Mouse (Mus musculus): ENCODE data around the gene Cyp46a1. TPM values are rescaled to one million over a fixed set of nuclear protein-coding genes. Genes with fewer than 3 reads are reported as not detected.

Gene Cyp46a1
- total RNA-seq (2014; rRNA removed) (36.3 and 39.8 TPM in 2 replicates), polyA plus RNA-seq (2015; fragmentation: Nextera tagmentation; extraction: Ambion mirVana) (46.2 and 49.7 TPM in 2 replicates)

GRCm38 (mm10) chr12:108333895-108334445, at the start of gene Cyp46a1:
TSS of gene Cyp46a1 (plus strand) at chr12:108334381.
- peak within 1 kb of the TSS; percentile 69 for H3K9ac ChIP-seq (replicated peaks; ENCODE audit: low read length)
- peaks cover 6% of the 10 kb centered on the region for H3K4me1 ChIP-seq (ENCODE audit: insufficient read depth, low read length)
- H3K36me3 ChIP-seq (ENCODE audit: insufficient read depth, low read length): no peaks in the 10 kb centered on the region

GRCm38 (mm10) chr12:108284455-108285224, 49.5 kb upstream of the Cyp46a1 start:
- 43% methylated on average over 13 of the region's 14 CpGs for WGBS
- Histone ChIP-seq H3K4me3 (ENCODE audit: low read length) (no peak overlapping the region), H3K27me3 (ENCODE audit: insufficient read depth, low read length) (no peaks in the 10 kb centered on the region), H3K9me3 (ENCODE audit: low read length) (no peaks in the 10 kb centered on the region), H3K4me1 (ENCODE audit: insufficient read depth, low read length) (no peaks in the 10 kb centered on the region), H3K9ac (replicated peaks; ENCODE audit: low read length) (no peak overlapping the region), H3K36me3 (ENCODE audit: insufficient read depth, low read length) (no peaks in the 10 kb centered on the region), H3K4me2 (ENCODE audit: low read depth, low read length) (peak overlapping the region; percentile 8; the same call in 1 of the 2 replicates), H3K27ac (no peak overlapping the region)
- no peak; the same call in 1 of the 2 replicates for TF ChIP-seq CTCF (IDR thresholded peaks at IDR 0.05; ENCODE audit: low read depth)
- DNase-seq (ENCODE audit: low spot score) (peak; percentile 49), ATAC-seq (peak; percentile 42)

More at GRCm38 (mm10) chr12:108333895-108334445, at the start of gene Cyp46a1:
- TF ChIP-seq CTCF (IDR thresholded peaks at IDR 0.05; ENCODE audit: low read depth): peak; percentile 48
- peak; percentile 97 for ATAC-seq
- 2% methylated on average over 44 of the region's 56 CpGs for whole genome bisulfite sequencing
- Histone ChIP-seq H3K27me3 (ENCODE audit: insufficient read depth, low read length) (peaks cover 2% of the 10 kb centered on the region; the same call in 1 of the 2 replicates), H3K9me3 (ENCODE audit: low read length) (no peaks in the 10 kb centered on the region), H3K4me3 (ENCODE audit: low read length) (peak within 1 kb of the TSS; percentile 76), H3K4me2 (ENCODE audit: low read depth, low read length) (peak within 1 kb of the TSS; percentile 96), H3K27ac (peak within 1 kb of the TSS; percentile 84)
- peak; percentile 100 for DNase-seq (ENCODE audit: low spot score)

GRCm38 (mm10) chr12:108285225-108286011, 48.8 kb upstream of the Cyp46a1 start:
- DNase-seq (ENCODE audit: low spot score): no peak
- Histone ChIP-seq H3K9me3 (ENCODE audit: low read length) (no peaks in the 10 kb centered on the region), H3K9ac (replicated peaks; ENCODE audit: low read length) (no peak overlapping the region), H3K27ac (no peak overlapping the region), H3K4me3 (ENCODE audit: low read length) (no peak overlapping the region), H3K27me3 (ENCODE audit: insufficient read depth, low read length) (no peaks in the 10 kb centered on the region), H3K4me1 (ENCODE audit: insufficient read depth, low read length) (no peaks in the 10 kb centered on the region), H3K4me2 (ENCODE audit: low read depth, low read length) (peak overlapping the region; percentile 8; the same call in 1 of the 2 replicates), H3K36me3 (ENCODE audit: insufficient read depth, low read length) (no peaks in the 10 kb centered on the region)
- 0 out of 2 replicates have a peak, but pooled peaks have one; percentile 9 for ATAC-seq
- 37% methylated on average over 11 of the region's 11 CpGs for WGBS
- TF ChIP-seq CTCF (IDR thresholded peaks at IDR 0.05; ENCODE audit: low read depth): no peak

DNA sequence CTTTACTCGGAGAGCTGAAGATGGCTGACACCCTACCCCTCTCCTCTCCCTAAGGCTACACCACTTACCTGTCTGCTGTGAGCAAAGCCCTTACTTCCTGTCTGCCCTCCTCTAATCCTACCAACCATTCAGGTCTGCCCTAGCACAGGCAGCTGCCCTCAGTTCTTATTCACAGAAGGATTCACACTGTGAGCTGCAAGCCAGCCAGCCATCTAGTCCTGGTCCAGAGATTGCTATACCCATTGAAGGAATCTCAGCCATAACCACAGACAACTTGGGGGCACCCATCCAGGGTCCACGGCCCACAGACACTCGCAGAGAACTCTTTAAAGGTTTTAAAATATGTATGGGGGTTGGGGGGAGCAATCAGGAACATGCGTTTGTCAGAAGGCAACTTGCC, 47.8 kb upstream of the Cyp46a1 start:
- H3K9ac ChIP-seq (replicated peaks; ENCODE audit: low read length): no peak overlapping the region
- no peak for TF ChIP-seq CTCF (IDR thresholded peaks at IDR 0.05; ENCODE audit: low read depth)
- ATAC-seq (no peak), DNase-seq (ENCODE audit: low spot score) (no peak)
- no peaks in the 10 kb centered on the region for H3K36me3 ChIP-seq (ENCODE audit: insufficient read depth, low read length)
- H3K9me3 ChIP-seq (ENCODE audit: low read length): no peaks in the 10 kb centered on the region
- no peak overlapping the region for H3K4me3 ChIP-seq (ENCODE audit: low read length)
- no peak overlapping the region for H3K4me2 ChIP-seq (ENCODE audit: low read depth, low read length)
- WGBS: 82% methylated on average over 4 of the region's 4 CpGs
- no peaks in the 10 kb centered on the region for H3K27me3 ChIP-seq (ENCODE audit: insufficient read depth, low read length)
- H3K27ac ChIP-seq: no peak overlapping the region
- no peaks in the 10 kb centered on the region for H3K4me1 ChIP-seq (ENCODE audit: insufficient read depth, low read length)

DNA sequence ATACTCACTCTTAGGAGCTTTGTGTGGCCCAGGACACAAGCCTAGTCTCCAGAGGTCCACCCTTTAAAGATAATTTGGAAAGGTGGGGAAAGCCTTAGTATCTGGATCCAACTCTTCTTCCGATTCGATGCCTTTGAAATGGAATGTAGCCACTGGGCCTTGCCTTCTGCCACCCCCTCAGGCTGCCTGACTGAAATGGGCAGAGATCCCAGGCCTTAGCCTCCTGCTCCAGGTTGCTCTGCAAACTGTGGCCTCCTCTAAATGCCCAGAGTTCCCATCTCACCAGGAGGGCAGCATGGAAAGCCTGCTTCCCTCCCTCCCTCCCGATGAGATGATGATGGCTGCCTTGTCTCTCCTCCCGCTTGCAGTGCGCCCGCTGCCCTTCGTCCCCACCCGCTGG, 47.2 kb upstream of the Cyp46a1 start:
- no peak for DNase-seq (ENCODE audit: low spot score)
- 86% methylated on average over 8 of the region's 8 CpGs for WGBS
- Histone ChIP-seq H3K27ac (no peak overlapping the region), H3K36me3 (ENCODE audit: insufficient read depth, low read length) (no peaks in the 10 kb centered on the region), H3K4me1 (ENCODE audit: insufficient read depth, low read length) (no peaks in the 10 kb centered on the region), H3K9me3 (ENCODE audit: low read length) (no peaks in the 10 kb centered on the region), H3K9ac (replicated peaks; ENCODE audit: low read length) (no peak overlapping the region), H3K27me3 (ENCODE audit: insufficient read depth, low read length) (no peaks in the 10 kb centered on the region), H3K4me2 (ENCODE audit: low read depth, low read length) (no peak overlapping the region), H3K4me3 (ENCODE audit: low read length) (no peak overlapping the region)
- TF ChIP-seq CTCF (IDR thresholded peaks at IDR 0.05; ENCODE audit: low read depth): no peak
- ATAC-seq: no peak

DNA sequence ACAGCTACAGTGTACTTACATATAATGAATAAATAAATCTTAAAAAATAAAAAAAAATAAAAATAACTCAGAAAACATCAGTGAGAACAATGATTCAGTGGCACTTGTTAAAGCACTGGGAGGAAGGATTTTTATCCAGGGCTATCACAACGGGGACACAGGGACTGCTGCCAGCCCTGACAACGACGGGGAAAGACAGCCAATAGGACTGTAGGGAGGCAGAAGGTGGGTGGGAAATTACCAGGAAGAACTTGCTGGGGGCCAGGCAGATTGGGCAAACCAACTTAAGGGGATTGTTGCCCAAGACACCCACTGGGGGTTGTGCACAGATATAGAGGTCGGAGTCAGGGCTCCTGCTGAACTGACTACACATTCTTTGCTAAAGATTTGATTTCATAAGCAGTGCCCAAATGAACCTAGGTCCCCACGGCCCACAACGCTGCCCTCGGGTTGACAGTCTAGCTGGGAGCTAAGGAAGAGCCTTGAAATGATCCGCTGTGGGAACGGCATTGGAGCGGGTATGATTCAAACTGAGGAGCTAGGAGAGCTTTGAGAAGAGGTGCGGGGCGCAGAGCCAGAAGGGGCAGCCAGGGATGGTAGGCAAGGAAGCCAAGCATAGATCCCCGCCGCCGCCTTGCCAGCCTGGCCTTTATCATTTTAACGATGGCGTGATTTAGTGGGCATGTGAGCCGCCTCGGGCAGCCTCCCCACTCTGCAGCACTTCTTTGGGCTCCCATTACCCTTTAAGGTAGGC, 45.9 kb upstream of the Cyp46a1 start:
- no peaks in the 10 kb centered on the region for H3K9me3 ChIP-seq (ENCODE audit: low read length)
- 46% methylated on average over 19 of the region's 19 CpGs for WGBS
- no peak overlapping the region for H3K27ac ChIP-seq
- H3K4me1 ChIP-seq (ENCODE audit: insufficient read depth, low read length): peaks cover 7% of the 10 kb centered on the region; the same call in 1 of the 2 replicates
- H3K27me3 ChIP-seq (ENCODE audit: insufficient read depth, low read length): no peaks in the 10 kb centered on the region
- H3K9ac ChIP-seq (replicated peaks; ENCODE audit: low read length): no peak overlapping the region
- TF ChIP-seq CTCF (IDR thresholded peaks at IDR 0.05; ENCODE audit: low read depth): no peak
- no peak overlapping the region for H3K4me3 ChIP-seq (ENCODE audit: low read length)
- DNase-seq (ENCODE audit: low spot score): no peak
- no peak overlapping the region for H3K4me2 ChIP-seq (ENCODE audit: low read depth, low read length)
- no peaks in the 10 kb centered on the region for H3K36me3 ChIP-seq (ENCODE audit: insufficient read depth, low read length)
- no peak for ATAC-seq

Measured in hindbrain, postnatal 0 days (tissue).